Mouse (Mus musculus) thymus, adult 2 months (tissue): ENCODE results near the gene Eif3c. TPM values are rescaled to one million over a fixed set of nuclear protein-coding genes. Genes with fewer than 3 reads are reported as not detected.
A peak's percentile ranks its signal among the peaks of the same experiment; 100 is the strongest.

Experiments used
- DNase-seq: peaks from one replicate; pipeline ENCODE4 v3.0.0; 2021
- H3K27ac ChIP-seq: fragments of 200-500 bp; 2 replicates; pipeline ENCODE4 v1.5.1; 2012; ENCODE audit warnings: low read length, control low read depth; ENCODE audit not compliant: control insufficient read depth, insufficient read depth
- H3K27me3 ChIP-seq: fragments of 200-500 bp; 2 replicates; pipeline ENCODE4 v1.6.1; 2012; ENCODE audit warnings: mild to moderate bottlenecking, low read length, moderate library complexity, mixed read lengths; ENCODE audit not compliant: control insufficient read depth, insufficient read depth
- H3K36me3 ChIP-seq: fragments of 200-500 bp; 2 replicates; pipeline ENCODE4 v1.6.1; 2012; ENCODE audit warnings: mild to moderate bottlenecking, low read length, moderate library complexity; ENCODE audit not compliant: control insufficient read depth, insufficient read depth
- H3K4me1 ChIP-seq: fragments of 200-500 bp; replicated peaks from 2 replicates; pipeline ENCODE4 v1.6.1; 2012; ENCODE audit warnings: low read length; ENCODE audit not compliant: control insufficient read depth, insufficient read depth
- H3K4me3 ChIP-seq: fragments of 200-500 bp; 2 replicates; pipeline ENCODE4 v1.5.1; 2012; ENCODE audit warnings: mild to moderate bottlenecking, low read length, control low read depth, moderate library complexity; ENCODE audit not compliant: control insufficient read depth, insufficient read depth
- CTCF ChIP-seq: fragments of 200-500 bp; IDR thresholded peaks from 2 replicates; pipeline ENCODE4 v1.5.1; 2012; ENCODE audit warnings: mild to moderate bottlenecking, control low read depth, low read length, moderate library complexity, borderline replicate concordance; ENCODE audit not compliant: control insufficient read depth, poor library complexity, insufficient read depth; ENCODE audit errors: extremely low read depth
- POLR2A ChIP-seq: fragments of 200-500 bp; IDR thresholded peaks from 2 replicates; pipeline ENCODE4 v1.6.1; 2012; ENCODE audit warnings: mild to moderate bottlenecking, low read length, control low read depth, moderate library complexity; ENCODE audit not compliant: control insufficient read depth, poor library complexity, insufficient read depth; ENCODE audit errors: extremely low read depth
- WGBS: fragments of 180-500 bp; shearing (Covaris S2); methylation state at CpG from one replicate; pipeline ENCODE4 v1.1.7; 2018; 5-methylcytosine and 5-hydroxymethylcytosine counted together
- polyA plus RNA-seq: library from polyadenylated mRNA; depleted of rRNA; stranded (reverse); fragments of >200 nt; gene quantifications from 2 replicates; pipeline ENCODE4 v1.2.3, GENCODE M21; 2012

Gene Eif3c
- polyA plus RNA-seq, 1 experiment = 120 TPM

- Histone ChIP-seq H3K27ac (no peak overlapping the region), H3K4me3 (no peak overlapping the region), H3K4me1 (no peaks in the 10 kb centered on the region), H3K27me3 (no peaks in the 10 kb centered on the region), H3K36me3 (peaks cover under 1% of the 10 kb centered on the region; the same call in 1 of the 2 replicates)
- peak; percentile 55 for DNase-seq
- WGBS = 84% methylated on average over 8 of the region's 8 CpGs
- TF ChIP-seq CTCF (0 out of 2 replicates have a peak, but pooled peaks have one; percentile 36), POLR2A (no peak)
These were observed 10.7 kb upstream of the Eif3c start for GRCm38 (mm10) chr7:126576946-126577345.

- peak overlapping the region; percentile 76 for H3K4me3 ChIP-seq
- TF ChIP-seq POLR2A = no peak
- no peak for TF ChIP-seq CTCF
- peaks cover 2% of the 10 kb centered on the region; the same call in 1 of the 2 replicates for H3K4me1 ChIP-seq
- H3K27me3 ChIP-seq = no peaks in the 10 kb centered on the region
- H3K27ac ChIP-seq = peak overlapping the region; percentile 10; the same call in 1 of the 2 replicates
- WGBS = under 1% methylated on average over 28 of the region's 28 CpGs
- peaks cover 31% of the 10 kb centered on the region for H3K36me3 ChIP-seq
- DNase-seq = no peak
These were observed 518 bp downstream of the Eif3c start for GRCm38 (mm10) chr7:126565693-126566092.

GRCm38 (mm10) chr7:126556635-126557034, 9.6 kb downstream of the Eif3c start:
- H3K4me1 ChIP-seq = no peaks in the 10 kb centered on the region
- H3K27ac ChIP-seq = no peak overlapping the region
- no peak overlapping the region for H3K4me3 ChIP-seq
- peaks cover 96% of the 10 kb centered on the region for H3K36me3 ChIP-seq
- DNase-seq = no peak
- TF ChIP-seq POLR2A (no peak), CTCF (no peak)
- H3K27me3 ChIP-seq = no peaks in the 10 kb centered on the region
- WGBS = 99% methylated on average over 5 of the region's 5 CpGs

GRCm38 (mm10) chr7:126554796-126555195, 11.4 kb downstream of the Eif3c start:
- Histone ChIP-seq H3K4me1 (no peaks in the 10 kb centered on the region), H3K4me3 (no peak overlapping the region), H3K27ac (no peak overlapping the region), H3K27me3 (no peaks in the 10 kb centered on the region), H3K36me3 (peaks cover 98% of the 10 kb centered on the region)
- peak; percentile 29 for DNase-seq
- TF ChIP-seq POLR2A (no peak), CTCF (no peak)
- WGBS = 95% methylated on average over 1 of the region's 1 CpGs

- Histone ChIP-seq H3K27me3 (no peaks in the 10 kb centered on the region), H3K4me1 (no peaks in the 10 kb centered on the region), H3K4me3 (no peak overlapping the region), H3K27ac (no peak overlapping the region), H3K36me3 (peaks cover 50% of the 10 kb centered on the region)
- WGBS = 95% methylated on average over 2 of the region's 2 CpGs
- TF ChIP-seq POLR2A = no peak
- no peak for TF ChIP-seq CTCF
- no peak for DNase-seq
These were observed 20.6 kb downstream of the Eif3c start for GRCm38 (mm10) chr7:126545631-126546030.

- TF ChIP-seq POLR2A (no peak), CTCF (no peak)
- peaks cover 13% of the 10 kb centered on the region for H3K36me3 ChIP-seq
- no peak overlapping the region for H3K4me3 ChIP-seq
- WGBS = 91% methylated on average over 1 of the region's 1 CpGs
- H3K27ac ChIP-seq = no peak overlapping the region
- DNase-seq = no peak
- no peaks in the 10 kb centered on the region for H3K27me3 ChIP-seq
- no peaks in the 10 kb centered on the region for H3K4me1 ChIP-seq
These were observed 24.6 kb downstream of the Eif3c start for GRCm38 (mm10) chr7:126541661-126542060.

GRCm38 (mm10) chr7:126537820-126538585, 28.2 kb downstream of the Eif3c start:
- WGBS = 84% methylated on average over 5 of the region's 5 CpGs
- Histone ChIP-seq H3K36me3 (no peaks in the 10 kb centered on the region), H3K4me3 (no peak overlapping the region), H3K4me1 (no peaks in the 10 kb centered on the region; the same call in 1 of the 2 replicates), H3K27me3 (peaks cover 5% of the 10 kb centered on the region; the same call in 1 of the 2 replicates), H3K27ac (no peak overlapping the region)
- TF ChIP-seq POLR2A (no peak), CTCF (no peak)
- peak; percentile 23 for DNase-seq
